9 mouse cellular contexts compared by ENCODE assay signal in the genomic region with DNA sequence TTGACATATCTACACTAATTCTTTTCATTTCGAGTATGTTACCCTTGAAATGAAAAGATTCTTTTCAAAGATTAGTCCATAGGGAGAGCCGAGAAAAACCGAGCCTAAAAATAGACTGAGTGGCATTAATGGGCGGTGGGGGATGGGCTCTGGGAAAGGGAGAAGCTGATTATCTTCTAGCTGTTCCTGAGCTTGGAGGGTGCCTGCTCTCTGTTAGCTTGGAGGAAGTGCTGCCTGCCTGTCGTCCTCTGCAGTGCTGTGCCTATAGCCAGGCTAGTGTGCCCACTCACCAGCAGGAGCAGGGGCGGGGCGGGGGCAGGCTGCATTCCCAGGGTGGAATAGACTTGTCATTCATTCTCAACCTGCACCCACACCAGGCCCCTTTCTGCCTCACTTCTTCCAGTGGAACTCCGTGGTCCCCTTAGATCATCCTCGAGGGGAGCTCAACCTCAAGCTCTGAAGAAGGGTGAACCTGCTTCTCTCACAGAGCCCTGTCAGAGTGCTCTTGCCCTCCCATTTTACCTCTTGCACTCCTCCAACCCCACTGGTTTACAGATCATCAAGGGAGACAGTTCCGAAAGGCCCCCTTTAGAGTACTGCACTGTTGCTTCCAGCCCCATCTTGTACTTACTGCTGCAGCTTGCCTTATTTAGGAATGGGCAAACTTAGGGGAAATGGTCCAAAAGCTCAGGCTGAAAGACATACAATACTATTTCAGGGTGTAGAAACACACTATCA.
DNase-seq lines count a peak whose midpoint lies in the region; ATAC-seq and TF ChIP-seq lines count a peak whose summit lies in the region.
"Had no signal": no experiment of that assay in that cellular context is flagged by ENCODE, and none has a peak within 500 bp of the region (broad histone marks: within the 10 kb centered on the region; RNA-seq: fewer than 3 reads in every experiment).

No protein-coding gene starts in this region.

- H3K27ac ChIP-seq in stomach, embryonic 14.5 days (ENCODE audit: low read length) = no peak overlapping the region
- H3K27ac ChIP-seq in stomach, postnatal 0 days (replicated peaks) = no peak overlapping the region
- peak overlapping the region; percentile 48; the same call in 1 of the 2 replicates for H3K27ac ChIP-seq in hindbrain, embryonic 13.5 days
- peak overlapping the region; percentile 34; the same call in 1 of the 2 replicates for H3K27ac ChIP-seq in liver, embryonic 16.5 days (ENCODE audit: low read length)
- H3K27ac ChIP-seq: kidney, postnatal 0 days had no signal

- H3K27me3 ChIP-seq in stomach, embryonic 14.5 days (ENCODE audit: control insufficient read depth, insufficient read depth, low read length) = no peaks in the 10 kb centered on the region
- no peaks in the 10 kb centered on the region for H3K27me3 ChIP-seq in stomach, postnatal 0 days (ENCODE audit: control insufficient read depth, insufficient read depth, low read length)
- H3K27me3 ChIP-seq in hindbrain, embryonic 13.5 days = no peaks in the 10 kb centered on the region
- no peaks in the 10 kb centered on the region for H3K27me3 ChIP-seq in liver, embryonic 16.5 days (ENCODE audit: control insufficient read depth, insufficient read depth, low read depth, low read length)

- H3K9ac ChIP-seq in stomach, embryonic 14.5 days (replicated peaks; ENCODE audit: low read depth, low read length) = no peak overlapping the region
- no peak overlapping the region for H3K9ac ChIP-seq in stomach, postnatal 0 days (ENCODE audit: low read length)
- no peak overlapping the region for H3K9ac ChIP-seq in hindbrain, embryonic 13.5 days
- H3K9ac ChIP-seq in liver, embryonic 16.5 days (ENCODE audit: low read depth, low read length) = 0 out of 2 replicates have a peak overlapping the region, but pooled peaks have one; percentile 10

- H3K36me3 ChIP-seq in stomach, embryonic 14.5 days (ENCODE audit: control insufficient read depth, insufficient read depth, low read length) = no peaks in the 10 kb centered on the region
- H3K36me3 ChIP-seq in stomach, postnatal 0 days (ENCODE audit: control insufficient read depth, insufficient read depth, low read length) = no peaks in the 10 kb centered on the region
- H3K36me3 ChIP-seq in hindbrain, embryonic 13.5 days = no peaks in the 10 kb centered on the region
- H3K36me3 ChIP-seq in liver, embryonic 16.5 days (ENCODE audit: control insufficient read depth, insufficient read depth) = no peaks in the 10 kb centered on the region

- TF ChIP-seq EP300 in stomach, postnatal 0 days (optimal IDR thresholded peaks at IDR 0.05) = no peak

- TF ChIP-seq CTCF in stomach, postnatal 0 days (IDR thresholded peaks at IDR 0.05; ENCODE audit: low read depth) = no peak

- H3K4me2 ChIP-seq in stomach, embryonic 14.5 days (replicated peaks; ENCODE audit: low read depth, low read length) = no peak overlapping the region
- H3K4me2 ChIP-seq in stomach, postnatal 0 days (replicated peaks; ENCODE audit: low read depth) = no peak overlapping the region
- no peak overlapping the region for H3K4me2 ChIP-seq in hindbrain, embryonic 13.5 days
- H3K4me2 ChIP-seq in liver, embryonic 16.5 days (ENCODE audit: low read depth, low read length) = 0 out of 2 replicates have a peak overlapping the region, but pooled peaks have one; percentile 14

- no peaks in the 10 kb centered on the region for H3K9me3 ChIP-seq in stomach, embryonic 14.5 days (ENCODE audit: control insufficient read depth, low read depth, low read length)
- no peaks in the 10 kb centered on the region for H3K9me3 ChIP-seq in stomach, postnatal 0 days (ENCODE audit: control insufficient read depth, low read length)
- H3K9me3 ChIP-seq in hindbrain, embryonic 13.5 days = no peaks in the 10 kb centered on the region
- no peaks in the 10 kb centered on the region for H3K9me3 ChIP-seq in liver, embryonic 16.5 days (replicated peaks; ENCODE audit: control insufficient read depth, low read length)

- DNase-seq in stomach, postnatal 0 days (ENCODE audit: low spot score) = no peak
- peak; percentile 63 to 69 for DNase-seq in right cerebral cortex, postnatal 36 days (ENCODE audit: low spot score in 2 of 2)
- no peak for DNase-seq in urinary bladder, adult 18-20 months (ENCODE audit: low spot score in 2 of 2)
- DNase-seq in MN1 (ENCODE audit: low spot score) = no peak
- DNase-seq in spleen, postnatal 10 days (ENCODE audit: low spot score in 2 of 2) = no peak

- H3K4me1 ChIP-seq in stomach, embryonic 14.5 days (ENCODE audit: control insufficient read depth, insufficient read depth, low read length) = 0 out of 2 replicates have a peak, but pooled peaks cover 4% of the 10 kb centered on the region
- H3K4me1 ChIP-seq in stomach, postnatal 0 days (replicated peaks; ENCODE audit: control insufficient read depth, insufficient read depth) = no peaks in the 10 kb centered on the region
- peaks cover 17% of the 10 kb centered on the region for H3K4me1 ChIP-seq in hindbrain, embryonic 13.5 days (replicated peaks)
- H3K4me1 ChIP-seq in liver, embryonic 16.5 days (ENCODE audit: control insufficient read depth, low read depth, low read length) = peaks cover 20% of the 10 kb centered on the region

- 32% methylated on average over 10 of the region's 10 CpGs for WGBS in stomach, embryonic 14.5 days
- WGBS in stomach, postnatal 0 days = 28% methylated on average over 10 of the region's 10 CpGs
- 34% methylated on average over 10 of the region's 10 CpGs for WGBS in hindbrain, embryonic 13.5 days
- WGBS in liver, embryonic 16.5 days (ENCODE audit: insufficient replicate concordance) = 16% methylated on average over 10 of the region's 10 CpGs

- no peak overlapping the region for H3K4me3 ChIP-seq in stomach, embryonic 14.5 days (ENCODE audit: low read depth, low read length)
- H3K4me3 ChIP-seq in stomach, postnatal 0 days (ENCODE audit: low read depth, low read length) = no peak overlapping the region
- H3K4me3 ChIP-seq in hindbrain, embryonic 13.5 days = no peak overlapping the region
- H3K4me3 ChIP-seq in liver, embryonic 16.5 days (ENCODE audit: low read depth, low read length) = no peak overlapping the region

- peak; percentile 53; the same call in 1 of the 2 replicates for ATAC-seq in stomach, embryonic 14.5 days (ENCODE audit: insufficient number of reproducible peaks, insufficient read depth, low FRiP score, low read depth)
- no peak for ATAC-seq in stomach, postnatal 0 days (ENCODE audit: low FRiP score, low TSS enrichment)
- peak; percentile 80 for ATAC-seq in hindbrain, embryonic 13.5 days (ENCODE audit: low FRiP score)
- ATAC-seq in liver, embryonic 16.5 days (ENCODE audit: low read depth) = peak; percentile 60

Comparison
In these comparisons a context has a peak if more than half of its experiments do, and no peak if none do; other contexts are left out.
1. H3K27ac ChIP-seq: peak in hindbrain, embryonic 13.5 days (single experiment) and liver, embryonic 16.5 days (single experiment); none in stomach, embryonic 14.5 days (single experiment) and stomach, postnatal 0 days (single experiment).
2. DNase-seq: peak in right cerebral cortex, postnatal 36 days (2 of 2); none in stomach, postnatal 0 days (single experiment), urinary bladder, adult 18-20 months (0 of 2), MN1 (single experiment) and spleen, postnatal 10 days (0 of 2).